Mouse (Mus musculus) colon, adult 2 months (tissue): ENCODE results near the gene Klf17. TPM values are rescaled to one million over a fixed set of nuclear protein-coding genes. Genes with fewer than 3 reads are reported as not detected.

Experiments used
- polyA plus RNA-seq: library from polyadenylated mRNA; depleted of rRNA; stranded (reverse); fragments of >200 nt; gene quantifications from 2 replicates; pipeline ENCODE4 v1.2.3, GENCODE M21; 2012; rRNA removed

Gene Klf17
- polyA plus RNA-seq, result 0.12 TPM in 1 of 2 replicates, not detected in the other

GRCm38 (mm10) chr4:117765416-117765815 lies at the start of gene Klf17:
Klf17 (minus strand) TSS chr4:117765648.

GRCm38 (mm10) chr4:117724112-117724511 lies 41.3 kb downstream of the Klf17 start, which contains the start of gene Gm12845:
Gm12845 (plus strand) TSS chr4:117724412.

Other genes with a start within 250 kb of the Klf17 start
- 94.0 and 95.7 TPM in 2 replicates for gene Eri3, start 215.3 kb downstream of the Klf17 start, polyA plus RNA-seq
- 16.2 and 17.8 TPM in 2 replicates for gene Dmap1, start 83.4 kb downstream of the Klf17 start, polyA plus RNA-seq
- gene Gm12845, start 41.2 kb downstream of the Klf17 start, polyA plus RNA-seq, result not detected in 2 replicates
- 41.1 and 41.5 TPM in 2 replicates for gene Slc6a9, start 68.9 kb upstream of the Klf17 start, polyA plus RNA-seq
- gene Ccdc24, start 106.9 kb upstream of the Klf17 start, polyA plus RNA-seq, result 1.5 and 1.6 TPM in 2 replicates
- 22.7 and 25.1 TPM in 2 replicates for gene B4galt2, start 117.8 kb upstream of the Klf17 start, polyA plus RNA-seq
- 433 and 669 TPM in 2 replicates for gene Atp6v0b, start 121.7 kb upstream of the Klf17 start, polyA plus RNA-seq
- gene Dph2, start 126.4 kb upstream of the Klf17 start, polyA plus RNA-seq, result 12.2 and 13.1 TPM in 2 replicates
- gene Ipo13, start 149.4 kb upstream of the Klf17 start, polyA plus RNA-seq, result 47.9 and 48.4 TPM in 2 replicates
- gene Artn, start 164.1 kb upstream of the Klf17 start, polyA plus RNA-seq, result 6.6 and 6.8 TPM in 2 replicates